Mouse (Mus musculus) layer of hippocampus, adult 2 months (tissue): ENCODE data around the gene Dnaaf3. TPM values are rescaled to one million over a fixed set of nuclear protein-coding genes. Genes with fewer than 3 reads are reported as not detected.
"Not testable (repeated sequence)": the region's sequence is repeated elsewhere in the genome, so short reads cannot be mapped to it uniquely, and the experiment has no call there.

Experiments used
- DNase-seq, 2 experiments: peaks; one replicate each; pipeline ENCODE4 v3.0.0; 2022; ENCODE audit warnings: low spot score in 2 of 2
- H3K27ac ChIP-seq: fragments of 200-600 bp; 2 replicates; pipeline ENCODE4 v1.8.1; 2022
- H3K4me3 ChIP-seq: fragments of 200-600 bp; 2 replicates; pipeline ENCODE4 v1.8.1; 2022; ENCODE audit warnings: mild to moderate bottlenecking
- CTCF ChIP-seq: fragments of 200-600 bp; conservative IDR thresholded peaks from 2 replicates; pipeline ENCODE4 v1.8.1; 2022; ENCODE audit warnings: antibody characterized with exemption, mild to moderate bottlenecking, moderate library complexity
- long read RNA-seq, 2 experiments: library from polyadenylated mRNA; stranded (forward); transcript quantifications; one replicate each; pipeline ENCODE4 v2.0.0; 2021; ENCODE audit warnings: borderline mapping rate in 2 of 2
- total RNA-seq, 2 experiments: library from RNA; stranded (reverse); gene quantifications; 2 replicates each; pipeline ENCODE4 v1.2.3; 2021

Gene Dnaaf3
- total RNA-seq: under 1 TPM; 0.47 to 0.64 TPM
- long read RNA-seq, experiment 1: 0 reads
- long read RNA-seq, experiment 2: 0 reads

GRCm38 (mm10) chr7:4532005-4532729 is at the start of gene Dnaaf3:
Gene Dnaaf3 (minus strand): TSS chr7:4532453.
- DNase-seq: no peak
- Histone ChIP-seq H3K27ac (no peak within 1 kb of the TSS), H3K4me3 (peak within 1 kb of the TSS; percentile 15; the same call in 1 of the 2 replicates)
- no peak for TF ChIP-seq CTCF

GRCm38 (mm10) chr7:4581481-4581880 is 49.2 kb upstream of the Dnaaf3 start:
- not testable (repeated sequence) for H3K4me3 ChIP-seq, DNase-seq, H3K27ac ChIP-seq

GRCm38 (mm10) chr7:4572361-4572760 is 40.1 kb upstream of the Dnaaf3 start:
- not testable (repeated sequence) for H3K4me3 ChIP-seq, H3K27ac ChIP-seq, DNase-seq

- DNase-seq: no peak
- Histone ChIP-seq H3K27ac (no peak overlapping the region), H3K4me3 (no peak overlapping the region)
- peak; percentile 28; the same call in 1 of the 2 replicates for TF ChIP-seq CTCF
Observed at GRCm38 (mm10) chr7:4562660-4563059, 30.4 kb upstream of the Dnaaf3 start.

- no peak overlapping the region for H3K27ac ChIP-seq
Observed at GRCm38 (mm10) chr7:4557167-4557560, 24.9 kb upstream of the Dnaaf3 start.

GRCm38 (mm10) chr7:4556256-4557166 is 24.3 kb upstream of the Dnaaf3 start:
- H3K27ac ChIP-seq: no peak overlapping the region

More at GRCm38 (mm10) chr7:4557167-4557560, 24.9 kb upstream of the Dnaaf3 start:
- no peak overlapping the region for H3K4me3 ChIP-seq
- no peak for TF ChIP-seq CTCF
- no peak for DNase-seq

GRCm38 (mm10) chr7:4547221-4547641 is 15.0 kb upstream of the Dnaaf3 start, which contains the start of gene Syt5:
Gene Syt5 (minus strand): TSS chr7:4547541.
- Histone ChIP-seq H3K27ac (peak within 1 kb of the TSS; percentile 98), H3K4me3 (peak within 1 kb of the TSS; percentile 72)
- DNase-seq: peak; percentile 66 to 71
- TF ChIP-seq CTCF: no peak

More at GRCm38 (mm10) chr7:4556256-4557166, 24.3 kb upstream of the Dnaaf3 start:
- no peak overlapping the region; the same call in 1 of the 2 replicates for H3K4me3 ChIP-seq
- peak; percentile 96 for TF ChIP-seq CTCF
- DNase-seq: peak; percentile 79 to 85

- H3K4me3 ChIP-seq: peak overlapping the region; percentile 72
- DNase-seq: peak; percentile 95 to 96
- H3K27ac ChIP-seq: peak overlapping the region; percentile 98
- peak; percentile 49 for TF ChIP-seq CTCF
Observed at GRCm38 (mm10) chr7:4546591-4547131, 14.4 kb upstream of the Dnaaf3 start.

GRCm38 (mm10) chr7:4546050-4546449 is 13.8 kb upstream of the Dnaaf3 start:
- no peak for DNase-seq
- Histone ChIP-seq H3K27ac (peak overlapping the region; percentile 98), H3K4me3 (peak overlapping the region; percentile 72)
- no peak for TF ChIP-seq CTCF

GRCm38 (mm10) chr7:4542013-4542412 is 9.8 kb upstream of the Dnaaf3 start:
- Histone ChIP-seq H3K4me3 (no peak overlapping the region), H3K27ac (no peak overlapping the region)
- TF ChIP-seq CTCF: no peak
- DNase-seq: no peak

- no peak for DNase-seq
- Histone ChIP-seq H3K4me3 (no peak overlapping the region), H3K27ac (no peak overlapping the region)
- peak; percentile 52 for TF ChIP-seq CTCF
Observed at GRCm38 (mm10) chr7:4541344-4541743, 9.1 kb upstream of the Dnaaf3 start.

- DNase-seq: no peak
- H3K4me3 ChIP-seq: no peak overlapping the region
- no peak for TF ChIP-seq CTCF
- H3K27ac ChIP-seq: no peak overlapping the region
Observed at GRCm38 (mm10) chr7:4539019-4539418, 6.8 kb upstream of the Dnaaf3 start.

GRCm38 (mm10) chr7:4537181-4537580 is 4.9 kb upstream of the Dnaaf3 start:
- Histone ChIP-seq H3K4me3 (no peak overlapping the region), H3K27ac (no peak overlapping the region)
- no peak for TF ChIP-seq CTCF
- DNase-seq: no peak
